Mouse (Mus musculus): ENCODE data around the gene Gm20388.

DNA sequence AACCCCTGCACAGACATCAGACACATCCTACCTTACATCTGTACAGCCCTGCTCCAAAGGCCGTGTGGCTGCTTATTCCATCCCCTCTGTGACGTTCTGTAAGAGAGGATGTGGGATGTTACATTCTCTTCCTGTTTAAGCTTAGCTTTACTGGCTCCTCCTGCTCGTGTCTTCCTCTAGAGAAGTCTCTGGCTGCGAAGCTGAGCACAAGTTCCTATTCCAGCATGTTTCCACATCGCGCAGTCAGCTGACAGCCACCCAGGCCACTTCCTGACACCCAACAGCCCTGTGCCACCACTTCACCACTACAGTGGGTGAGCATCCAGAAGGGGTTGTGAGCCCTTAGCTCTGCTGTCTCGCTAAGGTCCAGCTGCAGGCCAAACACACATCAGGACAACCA lies 1881.5 kb downstream of the Gm20388 start:
- TF ChIP-seq EP300 (optimal IDR thresholded peaks at IDR 0.05) = no peak
- TF ChIP-seq CTCF (IDR thresholded peaks at IDR 0.05; ENCODE audit: low read depth) = no peak
